Mouse (Mus musculus) 3T3-L1 (cell line): ENCODE measurements around the gene Slc9a9.

Source experiments
- DNase-seq: peaks from one replicate; pipeline ENCODE4 v3.0.0-alpha.2; 2015; ENCODE audit warnings: low read depth, low spot score

The Slc9a9 gene

DNA sequence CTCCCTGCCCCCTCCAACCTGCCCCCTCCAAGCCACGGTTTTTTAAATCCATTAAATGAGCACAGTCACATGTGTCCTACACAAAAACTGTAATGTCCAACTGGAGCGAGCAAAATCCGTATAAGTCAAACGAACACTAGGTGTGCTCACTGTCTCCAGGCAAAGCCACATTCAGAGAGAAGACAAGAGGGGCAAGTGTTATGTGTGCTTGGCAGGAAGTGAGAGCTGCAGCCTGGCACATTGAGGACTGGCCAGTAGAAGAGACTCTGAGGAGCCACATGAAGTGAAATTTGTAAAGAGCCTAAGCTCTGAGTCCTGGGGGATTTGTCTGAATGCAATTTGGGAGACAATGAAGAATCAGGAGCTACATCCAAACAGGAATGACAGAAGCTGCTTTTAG, 481.3 kb downstream of the Slc9a9 start:
- DNase-seq, result no peak

DNA sequence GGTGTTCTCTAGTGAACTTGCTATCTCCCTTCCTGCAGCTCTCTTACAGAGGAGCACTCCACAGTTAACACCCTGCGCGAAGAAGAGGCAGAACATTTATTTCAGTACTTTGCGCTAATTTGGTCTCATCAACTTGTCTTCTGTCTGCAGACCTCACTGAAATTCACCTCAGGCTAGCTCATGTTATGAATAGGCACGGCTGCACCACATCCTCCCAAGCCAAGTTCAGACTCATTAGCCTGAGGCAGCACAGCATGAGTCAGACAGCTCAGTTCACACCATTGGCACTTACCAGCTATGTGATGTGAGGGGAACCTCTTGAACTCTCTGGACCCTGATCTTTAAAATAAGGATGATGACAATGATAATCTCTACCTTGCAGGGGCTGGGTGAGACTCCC, 482.0 kb downstream of the Slc9a9 start:
- DNase-seq, result peak; percentile 67

DNA sequence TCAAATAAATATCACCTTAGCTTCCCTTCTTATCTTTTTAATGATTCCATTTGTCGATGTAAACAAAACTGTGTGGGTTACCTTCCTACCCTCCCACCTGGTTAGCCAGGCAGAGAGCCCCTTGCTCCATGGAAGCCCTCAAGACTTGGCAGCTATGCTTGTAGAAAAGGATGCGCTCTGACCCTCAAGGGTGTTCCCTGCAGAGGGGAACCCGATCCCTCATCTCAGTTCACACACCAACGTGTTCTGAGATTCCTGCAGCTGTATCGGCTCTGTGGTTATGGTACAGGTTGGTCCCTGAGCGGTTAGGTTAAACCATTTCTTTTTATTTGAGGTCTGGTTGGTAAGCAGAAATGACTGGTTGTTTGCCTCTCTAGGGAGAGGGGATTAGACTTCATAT, 484.3 kb downstream of the Slc9a9 start:
- no peak for DNase-seq

DNA sequence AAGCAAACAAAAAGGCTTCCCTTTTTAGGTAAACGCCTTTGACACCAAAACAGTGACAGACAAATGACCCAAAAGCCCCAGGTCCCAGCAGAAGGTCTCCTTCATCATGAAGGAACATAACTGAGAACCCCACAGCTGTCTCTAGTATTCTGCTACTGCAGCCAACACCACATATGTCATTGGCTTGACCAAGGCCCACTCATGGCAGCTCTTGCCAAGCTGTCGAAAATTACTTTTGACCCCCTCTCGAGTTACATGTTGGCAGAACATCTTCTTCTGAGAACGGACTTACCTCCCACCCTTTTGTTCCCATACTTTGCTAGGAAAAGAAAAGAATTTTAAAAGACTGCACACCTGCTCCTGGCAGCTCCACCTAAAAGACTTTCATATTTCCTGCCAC, 488.2 kb downstream of the Slc9a9 start:
- no peak for DNase-seq

DNA sequence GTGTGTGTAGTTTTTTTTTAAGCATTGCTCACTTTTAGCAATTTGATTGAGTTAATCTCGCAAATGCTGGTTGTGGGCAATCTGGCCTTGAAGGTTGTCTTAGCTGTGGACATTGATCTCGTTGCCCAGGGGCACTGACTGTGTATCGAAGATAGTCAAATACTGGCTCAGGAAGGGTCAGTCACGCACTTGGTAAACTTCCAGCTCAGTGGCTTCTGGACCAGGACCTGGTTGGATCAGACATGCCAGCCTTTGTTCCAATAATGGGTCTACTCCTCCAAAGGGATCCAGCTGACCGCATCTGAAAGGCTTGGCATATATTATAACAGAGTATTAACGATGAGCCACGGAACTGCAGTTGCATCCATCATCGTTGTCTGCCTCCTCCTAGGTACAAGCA, 489.2 kb downstream of the Slc9a9 start:
- DNase-seq, result no peak

DNA sequence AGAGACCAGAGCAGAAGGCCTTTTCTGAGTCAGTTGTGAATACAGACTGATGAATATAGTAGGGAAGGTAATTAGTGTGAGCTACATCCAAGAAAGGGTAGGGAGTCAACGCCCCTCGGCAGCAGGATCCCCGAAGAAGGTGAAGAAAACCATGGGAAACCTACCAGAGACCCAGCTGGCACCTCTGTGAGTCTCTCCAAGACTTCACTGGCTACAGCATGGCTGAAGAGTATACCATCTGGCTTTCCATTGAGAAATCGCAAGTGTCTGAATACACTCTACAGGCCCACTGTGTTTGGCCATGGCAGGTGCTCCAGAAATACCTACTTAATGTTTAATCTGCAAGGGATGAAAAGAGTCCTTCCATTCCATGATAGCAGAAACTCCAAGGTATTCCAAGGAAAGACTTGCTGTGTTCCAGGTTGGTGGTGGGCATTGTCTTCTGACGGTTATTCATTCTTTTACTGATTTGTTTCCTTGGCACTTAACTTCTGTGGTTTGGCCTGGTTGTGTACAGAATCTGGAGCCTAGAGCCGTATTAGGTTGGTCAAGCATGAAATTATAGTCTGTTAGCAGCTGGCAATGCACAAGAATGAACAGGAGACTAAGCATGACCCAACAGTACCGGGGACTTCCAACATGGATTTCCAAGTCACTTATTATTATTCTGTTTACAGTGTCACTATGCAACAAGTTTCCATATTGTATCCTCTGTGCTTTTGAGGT, 491.0 kb downstream of the Slc9a9 start:
- DNase-seq, result no peak

DNA sequence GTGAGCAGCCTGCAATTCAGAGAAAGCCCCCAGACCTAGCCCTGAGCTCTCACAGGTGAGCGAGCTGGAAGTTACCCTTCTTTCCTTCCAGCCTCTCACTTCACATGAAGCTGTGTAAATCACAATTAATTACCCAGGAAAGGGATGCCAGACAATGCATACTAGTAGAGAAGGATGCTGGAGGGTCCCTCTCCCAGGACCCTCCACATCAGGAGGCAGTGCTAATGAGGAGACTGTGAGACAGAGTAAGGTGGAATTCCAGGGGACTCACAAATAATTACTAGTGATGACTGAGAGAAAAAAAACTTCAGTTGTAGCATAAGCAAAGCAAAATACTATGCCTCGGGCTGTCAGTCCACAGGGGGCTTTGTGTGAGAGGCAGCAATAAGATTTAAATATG, 492.0 kb downstream of the Slc9a9 start:
- DNase-seq, result no peak

DNA sequence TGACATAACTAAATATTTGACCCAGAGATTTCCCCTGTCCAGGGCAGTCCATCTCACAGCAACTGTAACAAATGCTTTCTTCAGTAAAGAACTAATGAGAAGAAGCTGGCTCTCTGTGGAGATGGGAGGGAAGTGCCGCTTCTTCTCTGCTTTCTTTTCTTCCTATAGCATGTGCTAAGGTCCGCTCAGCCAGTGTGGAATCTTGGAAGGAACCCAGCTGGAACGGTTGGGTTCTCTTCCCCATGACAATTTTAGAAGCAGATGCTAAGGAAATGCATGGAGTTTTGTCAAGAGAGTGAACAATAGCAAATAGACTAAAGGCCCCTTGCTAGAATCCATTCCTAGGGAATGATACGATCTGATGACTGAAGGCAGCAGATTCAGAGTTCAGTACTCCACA, 496.5 kb downstream of the Slc9a9 start:
- DNase-seq, result peak; percentile 25

DNA sequence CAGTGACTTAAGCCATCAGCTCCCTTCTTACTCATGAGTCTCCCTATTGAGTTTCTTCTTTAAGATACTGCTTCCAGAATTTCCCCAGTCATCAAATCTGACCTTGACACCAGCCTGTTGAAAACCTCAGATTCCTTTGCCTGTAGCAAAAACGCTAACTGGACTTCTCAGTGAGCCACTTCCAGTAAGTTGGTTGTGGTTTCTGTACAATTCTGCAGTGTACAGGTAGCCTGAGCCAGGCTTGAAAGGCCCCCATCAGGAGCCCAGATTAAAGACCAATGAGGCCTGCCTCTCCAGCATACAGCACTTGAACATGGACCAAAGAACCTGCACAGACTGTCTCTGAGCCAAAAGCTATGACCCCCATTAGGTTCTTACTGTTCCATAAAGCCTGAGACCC, 498.1 kb downstream of the Slc9a9 start:
- DNase-seq, result no peak

DNA sequence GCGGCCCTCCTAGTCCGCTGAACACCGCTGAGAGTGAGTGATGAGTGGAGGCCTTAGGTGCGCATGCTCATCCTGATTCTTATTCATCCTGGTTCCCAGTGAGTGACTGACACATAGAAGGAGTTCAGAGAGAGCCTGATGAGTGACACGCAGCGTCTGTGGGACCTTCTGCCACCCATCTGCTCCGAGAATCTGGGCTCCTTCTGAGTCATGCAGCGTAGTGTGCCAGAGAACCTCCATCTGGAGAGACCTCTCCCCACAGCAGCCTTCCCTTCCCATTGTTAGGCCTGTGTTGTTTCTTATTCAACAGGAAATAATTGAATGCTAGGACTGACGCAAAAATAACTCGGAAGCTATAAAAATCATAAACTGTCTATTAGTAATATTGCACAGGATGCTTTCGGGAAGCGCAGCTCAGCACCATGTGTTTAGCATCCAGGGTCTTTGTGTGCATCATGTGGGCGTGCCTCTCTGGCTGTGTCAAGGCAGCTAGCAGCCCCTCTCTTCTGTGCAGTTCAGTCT, 498.8 kb downstream of the Slc9a9 start:
- DNase-seq, result no peak

DNA sequence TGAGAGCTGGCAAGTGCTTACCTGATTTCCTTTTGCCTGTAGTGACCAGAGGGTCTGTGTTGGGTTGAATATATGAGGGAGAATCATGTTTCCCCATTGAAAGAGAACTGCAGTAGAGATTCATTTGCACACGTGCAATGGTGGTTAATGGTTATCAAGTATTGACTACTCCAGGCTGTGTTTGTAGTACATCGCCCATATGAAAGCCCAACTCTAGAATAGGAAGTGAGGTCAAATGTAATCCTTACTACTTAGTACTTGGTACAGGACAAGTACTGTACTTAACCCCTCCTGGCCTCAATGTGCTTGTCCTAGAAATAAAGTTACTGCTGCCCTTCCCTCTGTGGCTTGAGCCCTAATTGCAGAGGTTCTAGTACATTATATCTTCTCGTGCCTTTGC, 508.5 kb downstream of the Slc9a9 start:
- DNase-seq, result no peak

DNA sequence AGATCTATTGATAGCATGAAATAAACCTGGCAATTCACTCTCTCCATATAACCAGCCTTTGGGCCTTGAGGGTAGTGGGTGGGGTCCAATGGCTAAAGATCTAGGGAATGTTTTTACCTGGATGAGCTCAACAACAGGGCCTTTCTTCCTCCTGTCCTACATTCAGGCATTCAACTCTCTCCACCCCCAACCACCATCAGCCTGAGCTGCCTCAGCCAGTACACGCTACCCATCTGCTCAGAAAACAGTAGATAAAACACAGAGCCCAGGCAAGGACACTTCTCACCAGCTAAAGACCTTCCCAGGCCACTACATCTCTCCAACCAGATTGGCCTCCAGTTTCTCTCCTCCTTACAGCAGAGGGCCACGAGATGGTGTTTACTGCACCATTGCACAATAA, 510.3 kb downstream of the Slc9a9 start:
- no peak for DNase-seq

DNA sequence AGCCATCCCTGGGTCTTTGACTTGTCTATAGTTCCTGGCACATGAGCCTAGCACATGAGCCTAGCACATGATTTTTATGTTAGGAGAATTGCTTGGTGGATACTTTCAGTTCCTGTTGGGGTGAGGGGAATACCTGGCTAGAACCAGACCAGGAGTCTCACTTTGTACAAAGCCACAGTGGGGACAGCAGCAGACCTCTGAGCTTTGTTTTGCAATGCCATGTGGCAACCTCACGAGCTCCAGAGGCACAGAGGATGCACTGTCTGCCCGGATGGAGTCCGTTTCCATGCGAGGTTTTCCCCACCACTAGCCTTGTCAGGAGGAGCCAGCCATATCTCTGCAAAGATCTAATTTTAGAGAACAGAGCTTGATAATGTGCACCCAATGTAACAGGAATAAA, 510.9 kb downstream of the Slc9a9 start:
- no peak for DNase-seq

DNA sequence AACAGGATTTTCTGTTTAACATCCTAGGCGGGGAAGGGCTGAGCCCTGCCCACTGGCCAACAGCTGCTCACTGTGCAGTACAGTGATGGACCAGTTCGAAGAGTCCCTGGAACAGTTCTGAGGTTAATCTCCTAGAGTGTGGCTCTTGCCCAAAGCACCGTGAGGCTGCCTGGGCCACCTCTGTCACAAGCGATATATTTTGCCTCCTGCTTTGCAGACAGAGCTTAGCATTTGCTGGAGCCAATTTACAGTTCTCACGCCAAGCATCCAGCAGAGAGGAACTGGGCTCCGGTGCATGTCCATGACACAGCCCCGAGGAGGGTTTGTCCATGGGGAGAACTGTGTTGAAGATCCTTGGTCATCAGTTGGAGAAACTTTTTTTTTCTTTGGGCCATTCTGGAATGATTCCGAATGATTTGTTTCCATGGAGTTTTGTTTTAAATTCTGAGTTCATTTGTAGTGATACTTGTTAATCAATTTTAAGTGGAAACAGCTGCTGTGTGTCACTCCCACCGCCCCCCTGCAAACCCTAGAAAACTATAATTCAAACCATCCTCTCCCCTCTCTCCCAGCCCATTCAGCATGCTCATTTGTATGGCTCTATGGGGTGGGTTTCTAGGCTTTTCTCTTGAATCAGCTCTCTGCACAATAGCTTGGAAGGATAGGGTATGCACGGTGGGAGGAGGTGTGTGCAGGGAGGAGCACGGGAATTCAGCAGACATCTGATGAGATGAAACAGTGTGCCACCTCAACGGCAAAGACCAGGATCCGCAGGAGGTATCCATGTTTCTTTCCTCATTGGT, 511.7 kb downstream of the Slc9a9 start:
- DNase-seq, result no peak

DNA sequence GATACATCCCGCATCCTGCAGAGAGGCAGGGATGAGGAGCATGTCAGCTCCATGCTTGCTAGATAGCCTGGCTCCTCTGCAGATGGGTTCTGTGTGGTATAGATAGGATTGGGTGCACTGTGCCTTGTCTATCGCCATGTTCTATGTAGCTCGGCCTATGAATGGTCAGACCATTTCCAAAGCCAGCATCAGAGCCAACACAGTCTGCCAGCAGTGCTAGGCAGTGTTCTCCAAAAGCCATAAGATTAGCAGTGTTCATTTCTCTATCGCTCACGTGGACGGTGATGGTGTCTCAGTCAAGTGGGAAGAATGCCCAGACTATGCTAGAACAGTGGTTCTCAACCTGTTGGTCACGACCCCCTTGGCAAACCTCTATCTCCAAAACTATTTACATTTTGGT, 512.6 kb downstream of the Slc9a9 start:
- DNase-seq, result no peak

DNA sequence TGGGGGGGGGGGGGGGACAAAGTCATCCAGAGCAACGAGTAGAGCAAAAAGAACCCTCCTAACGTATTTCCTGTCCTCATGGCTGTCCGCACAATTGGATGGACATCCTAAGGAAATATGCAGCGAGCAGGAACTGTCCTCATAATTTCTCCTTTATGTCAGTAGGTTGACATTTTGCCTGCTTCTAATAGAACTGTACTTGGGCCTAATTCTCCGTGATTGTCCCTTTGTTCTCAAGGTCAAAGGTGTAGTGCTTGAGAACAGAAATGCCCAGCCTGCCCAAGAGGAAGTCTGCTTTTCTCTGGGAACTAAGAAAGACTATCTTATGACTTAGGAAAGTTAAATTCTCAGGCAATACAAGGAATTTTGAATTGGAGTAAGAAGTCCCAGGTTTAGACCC, 514.7 kb downstream of the Slc9a9 start:
- DNase-seq, result no peak

DNA sequence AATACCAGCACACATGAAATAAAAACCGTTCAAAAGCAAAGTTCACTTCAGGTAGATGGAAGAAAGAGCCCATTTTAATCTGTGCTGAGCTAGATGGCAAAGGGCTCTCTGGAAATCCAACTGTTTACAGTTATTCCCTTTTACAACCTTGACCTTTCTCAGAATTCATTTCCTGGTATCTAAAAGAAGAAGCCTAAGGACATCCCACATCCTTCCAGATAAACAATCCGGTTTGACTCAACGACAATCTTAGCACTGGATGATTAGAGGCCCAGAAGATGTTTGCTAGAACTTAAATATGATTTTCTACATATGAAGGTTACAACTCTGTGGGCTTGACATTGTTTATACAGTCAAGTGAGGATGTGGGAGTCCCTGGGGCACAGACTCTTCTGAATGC, 516.1 kb downstream of the Slc9a9 start:
- DNase-seq, result no peak

DNA sequence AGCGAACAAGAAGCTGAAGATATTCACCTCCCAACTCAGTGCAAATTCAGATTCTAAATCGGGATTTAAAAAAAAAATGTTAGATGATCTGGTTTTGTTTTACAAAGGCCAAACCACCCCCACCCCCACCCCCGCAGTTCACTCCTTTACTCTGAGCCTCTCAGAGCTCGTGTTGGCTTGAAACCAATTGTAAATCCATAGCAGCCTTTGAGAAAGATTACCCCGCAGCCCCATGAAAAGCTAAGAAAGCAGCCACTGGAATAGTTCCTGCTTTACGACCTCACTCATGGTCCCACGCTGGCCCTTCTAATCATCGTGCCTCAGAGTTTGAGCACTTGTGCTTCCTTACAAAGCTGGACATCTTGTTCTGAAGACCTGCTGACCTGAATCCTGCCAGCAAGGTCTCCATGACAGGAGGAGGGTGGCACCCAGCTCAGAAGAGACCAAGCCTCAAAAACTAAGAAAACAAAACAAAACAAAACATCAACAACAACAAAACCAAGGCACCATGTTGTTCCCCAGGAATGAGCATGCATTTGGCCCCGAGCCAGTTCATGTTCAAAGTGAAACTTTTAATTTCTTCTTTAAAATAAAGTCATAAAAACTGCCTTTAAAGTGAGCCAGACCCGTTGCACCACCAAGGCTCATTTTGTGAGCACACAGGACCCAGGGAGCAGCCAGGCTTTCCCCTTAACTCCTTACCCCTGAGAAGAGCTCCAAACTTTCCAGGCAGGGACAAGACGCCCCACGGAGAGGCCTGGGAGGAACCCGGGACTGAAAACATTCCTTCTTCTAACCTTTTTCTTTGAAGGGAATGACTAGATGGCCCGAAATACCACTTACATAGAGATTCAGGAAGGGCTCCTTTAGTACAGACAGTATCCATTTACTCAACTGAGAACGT, 516.9 kb downstream of the Slc9a9 start:
- no peak for DNase-seq

DNA sequence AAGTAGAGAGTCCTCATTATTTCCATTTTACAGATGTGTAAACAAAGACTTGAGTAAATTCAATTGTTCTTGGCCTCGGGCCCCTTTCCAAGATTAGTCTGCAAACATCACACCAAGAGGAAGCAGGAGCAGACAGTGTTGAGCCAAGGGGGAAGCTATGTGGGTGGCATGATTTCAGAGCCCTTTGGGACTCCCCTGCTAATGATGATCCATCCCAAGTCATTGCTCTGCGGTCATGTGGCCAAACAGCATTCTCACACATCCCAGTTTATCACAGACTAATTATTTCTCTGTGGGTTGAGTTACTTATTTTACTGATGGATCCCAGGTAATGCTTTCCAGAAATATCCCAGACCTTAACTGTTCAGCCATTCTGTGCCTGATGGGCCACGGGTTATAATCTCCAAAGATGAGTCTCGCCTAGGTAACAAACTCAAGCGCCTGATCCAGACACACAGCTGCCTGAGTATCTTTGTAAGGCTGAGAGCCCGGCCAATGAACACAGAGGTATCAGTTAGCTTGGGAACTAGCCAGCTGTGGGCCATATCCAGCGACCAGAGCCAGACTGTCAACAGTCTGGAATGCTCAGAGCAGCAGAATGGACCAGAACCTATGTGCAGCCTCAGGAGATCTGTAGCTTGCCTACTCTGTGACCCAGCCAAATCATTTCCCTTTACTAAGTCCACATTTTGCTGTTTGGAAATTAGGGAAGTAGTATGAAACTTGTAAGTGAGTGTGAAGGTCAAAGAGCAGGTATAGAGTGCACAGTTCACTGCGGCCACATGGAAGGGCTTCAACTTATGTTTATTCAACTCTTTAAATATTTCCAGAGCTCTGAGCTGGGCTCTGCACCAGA, 518.9 kb downstream of the Slc9a9 start:
- DNase-seq, result peak; percentile 90

DNA sequence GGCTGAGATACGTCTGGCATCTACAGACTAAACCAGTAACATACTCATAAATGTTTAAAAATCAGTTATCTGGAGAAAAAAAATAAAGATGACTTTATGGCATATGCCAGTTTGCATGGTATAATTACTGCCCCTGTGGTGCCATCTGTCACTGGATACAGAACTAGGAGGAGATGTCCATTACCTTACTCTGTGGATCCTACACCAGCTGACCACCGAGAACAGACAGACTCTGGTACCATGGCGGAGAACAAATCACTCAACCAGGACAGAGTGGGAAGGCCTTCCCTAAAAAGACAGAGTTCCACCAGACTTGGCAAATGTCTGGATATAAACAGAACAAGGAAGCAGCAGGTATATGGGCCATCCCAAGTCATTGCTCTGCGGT, 519.5 kb downstream of the Slc9a9 start:
- DNase-seq, result no peak

DNA sequence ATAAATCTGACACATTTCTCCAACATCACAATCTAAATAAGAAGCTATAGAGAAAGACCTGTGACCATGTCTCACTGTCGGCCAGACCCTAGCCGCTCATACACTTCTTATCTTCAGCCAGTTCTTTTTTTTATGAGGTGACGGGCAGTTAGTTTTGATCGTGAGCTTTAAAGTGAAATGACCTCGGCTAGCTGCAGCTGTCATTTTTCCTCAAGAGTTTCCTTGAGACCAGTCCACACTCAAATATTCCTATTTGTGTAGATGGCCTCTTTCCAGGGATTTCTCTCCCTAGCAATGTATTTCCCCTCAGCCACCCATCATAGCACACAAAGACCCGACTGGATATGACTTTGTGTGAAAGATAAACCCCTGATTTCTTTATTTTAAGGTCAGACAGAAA, 521.7 kb downstream of the Slc9a9 start:
- DNase-seq, result no peak
